Mouse (Mus musculus) CH12.LX (cell line): Measurements from ENCODE around the gene Gnai2. TPM values are rescaled to one million over a fixed set of nuclear protein-coding genes. Genes with fewer than 3 reads are reported as not detected.

Experiments used
- DNase-seq: peaks from one replicate; pipeline ENCODE4 v3.0.0-alpha.2; 2013; ENCODE audit errors: extremely low read depth
- H3K27ac ChIP-seq: 2 replicates; pipeline ENCODE4 v1.5.1; 2012; ENCODE audit warnings: low read depth, mild to moderate bottlenecking, control low read depth, moderate library complexity; ENCODE audit not compliant: insufficient read depth
- H3K27me3 ChIP-seq: replicated peaks from 2 replicates; pipeline ENCODE3; 2012; ENCODE audit warnings: inconsistent platforms
- H3K36me3 ChIP-seq, 2 experiments: replicated peaks in 1 of 2; 2 replicates each; pipeline versions ENCODE3 to v1.6.1; 2012; ENCODE audit warnings: inconsistent platforms in 1 of 2, low read length in 1 of 2, mild to moderate bottlenecking in 1 of 2, mixed read lengths in 1 of 2, moderate library complexity in 1 of 2; ENCODE audit not compliant: control insufficient read depth in 1 of 2, insufficient read depth in 1 of 2
- H3K4me1 ChIP-seq, 2 experiments: 2 replicates each; pipeline ENCODE4 v1.6.1; 2012; ENCODE audit warnings: inconsistent platforms in 1 of 2, moderate library complexity in 1 of 2; ENCODE audit not compliant: insufficient read depth in 2 of 2, control insufficient read depth in 1 of 2
- H3K4me2 ChIP-seq: 2 replicates; pipeline ENCODE4 v1.6.1; 2012; ENCODE audit warnings: low read depth, mild to moderate bottlenecking, control low read depth; ENCODE audit not compliant: poor library complexity, insufficient read depth, severe bottlenecking
- H3K4me3 ChIP-seq, 3 experiments: fragments of 150-350 bp in 1 of 3; sonication (generic) in 1 of 3; replicated peaks in 1 of 3; 2 replicates each; pipeline versions ENCODE3 to v1.5.1; 2011 to 2012; ENCODE audit warnings: low read depth in 2 of 3, low read length in 2 of 3, mild to moderate bottlenecking in 2 of 3, moderate library complexity in 2 of 3, control low read depth in 1 of 3, improper control_type of control experiment in 1 of 3, inconsistent platforms in 1 of 3, mixed read lengths in 1 of 3; ENCODE audit not compliant: poor library complexity in 1 of 3
- H3K79me2 ChIP-seq: replicated peaks from 2 replicates; pipeline ENCODE4 v1.6.1; 2012; ENCODE audit warnings: mild to moderate bottlenecking, moderate library complexity; ENCODE audit not compliant: control insufficient read depth, poor library complexity, insufficient read depth, severe bottlenecking; ENCODE audit errors: extremely low read depth
- H3K9ac ChIP-seq: 2 replicates; pipeline ENCODE4 v1.6.1; 2012; ENCODE audit warnings: low read depth, mild to moderate bottlenecking, control low read depth, moderate library complexity; ENCODE audit not compliant: insufficient read depth
- H3K9me3 ChIP-seq: replicated peaks from 2 replicates; pipeline ENCODE3; 2012; ENCODE audit warnings: low read length, inconsistent platforms, mixed read lengths
- BHLHE40 ChIP-seq: IDR thresholded peaks from 2 replicates; pipeline ENCODE4 v1.6.1; 2011; ENCODE audit warnings: mild to moderate bottlenecking, low read depth, low read length, improper control_type of control experiment
- CHD1 ChIP-seq: IDR thresholded peaks from 2 replicates; pipeline ENCODE4 v1.6.1; 2012; ENCODE audit warnings: low read depth, low read length, improper control_type of control experiment, inconsistent platforms
- CHD2 ChIP-seq: IDR thresholded peaks from 2 replicates; pipeline ENCODE4 v1.6.1; 2011; ENCODE audit warnings: low read length, improper control_type of control experiment
- E2F4 ChIP-seq: IDR thresholded peaks from 2 replicates; pipeline ENCODE4 v1.6.1; 2011; ENCODE audit warnings: low read depth, low read length, improper control_type of control experiment; ENCODE audit not compliant: insufficient replicate concordance
- ELF1 ChIP-seq: IDR thresholded peaks from 2 replicates; pipeline ENCODE4 v1.6.1; 2014; ENCODE audit warnings: low read depth, mild to moderate bottlenecking, inconsistent platforms, low read length, improper control_type of control experiment
- EP300 ChIP-seq: IDR thresholded peaks from 2 replicates; pipeline ENCODE4 v1.6.1; 2011; ENCODE audit warnings: low read length, improper control_type of control experiment
- ETS1 ChIP-seq: conservative IDR thresholded peaks from 2 replicates; pipeline ENCODE4 v1.6.1; 2012; ENCODE audit warnings: low read depth, mild to moderate bottlenecking, inconsistent platforms, low read length, improper control_type of control experiment, moderate library complexity
- GABPA ChIP-seq: IDR thresholded peaks from 2 replicates; pipeline ENCODE4 v1.6.1; 2012; ENCODE audit warnings: low read depth, low read length, improper control_type of control experiment, inconsistent platforms; ENCODE audit not compliant: insufficient replicate concordance
- IRF4 ChIP-seq: IDR thresholded peaks from 2 replicates; pipeline ENCODE4 v1.6.1; 2014; ENCODE audit warnings: low read depth, mild to moderate bottlenecking, inconsistent platforms, low read length, improper control_type of control experiment
- JUN ChIP-seq: IDR thresholded peaks from 2 replicates; pipeline ENCODE4 v1.6.1; 2011; ENCODE audit warnings: low read depth, mild to moderate bottlenecking, low read length, improper control_type of control experiment, moderate library complexity; ENCODE audit not compliant: insufficient read depth
- KAT2A ChIP-seq: IDR thresholded peaks from 2 replicates; pipeline ENCODE4 v1.6.1; 2012; ENCODE audit warnings: low read length, improper control_type of control experiment, inconsistent platforms; ENCODE audit not compliant: insufficient replicate concordance
- MAX ChIP-seq: IDR thresholded peaks from 2 replicates; pipeline ENCODE4 v1.6.1; 2011; ENCODE audit warnings: low read length, improper control_type of control experiment
- MAZ ChIP-seq: IDR thresholded peaks from 2 replicates; pipeline ENCODE4 v1.6.1; 2012; ENCODE audit warnings: low read depth, mild to moderate bottlenecking, inconsistent platforms, low read length, improper control_type of control experiment, moderate library complexity
- MEF2A ChIP-seq: IDR thresholded peaks from 2 replicates; pipeline ENCODE4 v1.6.1; 2014; ENCODE audit warnings: low read depth, mild to moderate bottlenecking, inconsistent platforms, low read length, improper control_type of control experiment, borderline replicate concordance
- MXI1 ChIP-seq: IDR thresholded peaks from 2 replicates; pipeline ENCODE4 v1.6.1; 2011; ENCODE audit warnings: mild to moderate bottlenecking, low read depth, low read length, improper control_type of control experiment
- MYC ChIP-seq: IDR thresholded peaks from 2 replicates; pipeline ENCODE4 v1.6.1; 2011; ENCODE audit warnings: low read depth, mild to moderate bottlenecking, improper control_type of control experiment, low read length
- NELFE ChIP-seq: IDR thresholded peaks from 2 replicates; pipeline ENCODE4 v1.6.1; 2011; ENCODE audit warnings: low read depth, low read length, improper control_type of control experiment
- PAX5 ChIP-seq: IDR thresholded peaks from 2 replicates; pipeline ENCODE4 v1.6.1; 2012; ENCODE audit warnings: low read length, inconsistent platforms, mixed read lengths
- POLR2A ChIP-seq: IDR thresholded peaks from 2 replicates; pipeline ENCODE4 v1.6.1; 2011; ENCODE audit warnings: low read depth, mild to moderate bottlenecking, improper control_type of control experiment, low read length
- POLR2AphosphoS2 ChIP-seq: IDR thresholded peaks from 2 replicates; pipeline ENCODE4 v1.6.1; 2011; ENCODE audit warnings: low read depth, low read length, improper control_type of control experiment
- RAD21 ChIP-seq: IDR thresholded peaks from 2 replicates; pipeline ENCODE4 v1.6.1; 2011; ENCODE audit warnings: low read depth, mild to moderate bottlenecking, low read length, improper control_type of control experiment, moderate library complexity
- RCOR1 ChIP-seq: conservative IDR thresholded peaks from 2 replicates; pipeline ENCODE4 v1.6.1; 2012; ENCODE audit warnings: low read depth, mild to moderate bottlenecking, inconsistent platforms, low read length, improper control_type of control experiment
- SIN3A ChIP-seq: IDR thresholded peaks from 2 replicates; pipeline ENCODE4 v1.6.1; 2012; ENCODE audit warnings: low read length, improper control_type of control experiment, inconsistent platforms
- SMC3 ChIP-seq: IDR thresholded peaks from 2 replicates; pipeline ENCODE4 v1.6.1; 2011; ENCODE audit warnings: low read depth, low read length, improper control_type of control experiment
- TBP ChIP-seq: conservative IDR thresholded peaks from 2 replicates; pipeline ENCODE4 v1.6.1; 2011; ENCODE audit warnings: low read depth, low read length, improper control_type of control experiment
- UBTF ChIP-seq: IDR thresholded peaks from 2 replicates; pipeline ENCODE4 v1.6.1; 2012; ENCODE audit warnings: low read depth, mild to moderate bottlenecking, inconsistent platforms, low read length, improper control_type of control experiment, moderate library complexity
- USF1 ChIP-seq: IDR thresholded peaks from 2 replicates; pipeline ENCODE4 v1.6.1; 2014; ENCODE audit warnings: low read depth, mild to moderate bottlenecking, inconsistent platforms, low read length, improper control_type of control experiment
- ZKSCAN1 ChIP-seq: IDR thresholded peaks from 2 replicates; pipeline ENCODE4 v1.6.1; 2012; ENCODE audit warnings: low read depth, inconsistent platforms, low read length, improper control_type of control experiment, borderline replicate concordance
- ZMIZ1 ChIP-seq: IDR thresholded peaks from 2 replicates; pipeline ENCODE4 v1.6.1; 2012; ENCODE audit warnings: low read depth, mild to moderate bottlenecking, inconsistent platforms, low read length, improper control_type of control experiment
- ZNF384 ChIP-seq: IDR thresholded peaks from 2 replicates; pipeline ENCODE4 v1.6.1; 2012; ENCODE audit warnings: low read depth, low read length, improper control_type of control experiment, inconsistent platforms
- dilution Hi-C: fragments of 300-500 bp; cut with MboI; formaldehyde crosslinking; loops from 2 replicates; pipeline ENCODE4 v1.14.3; 2020; ENCODE audit warnings: low sequenced_read_pairs; ENCODE audit not compliant: extremely low pct_unique_long_range_greater_than_20kb, extremely low pct_ligation_motif_present
- in situ Hi-C: fragments of 300-500 bp; cut with MboI; formaldehyde crosslinking; loops from 3 replicates; pipeline ENCODE4 v1.14.3; 2019; ENCODE audit warnings: low sequenced_read_pairs, low pct_ligation_motif_present, low pct_unique_long_range_greater_than_20kb, mixed read lengths
- polyA plus RNA-seq: library from polyadenylated mRNA; unstranded; fragments of >175 nt; gene quantifications from 2 replicates; pipeline ENCODE4 v1.2.1, GENCODE M21; 2012; ENCODE audit warnings: low read depth; ENCODE audit not compliant: insufficient read length
- total RNA-seq, 2 experiments: library from RNA; depleted of rRNA; stranded (reverse); fragments of 300-350 nt in 1 of 2; fragments of >200 nt in 1 of 2; gene quantifications; 2 replicates each; pipeline ENCODE4 v1.2.3; 2012 to 2014

The Gnai2 gene
- total and polyA plus RNA-seq, 3 experiments = 86.2 to 262 (median 154) TPM

- in situ Hi-C loops = loop anchor here (5.0 kb wide), 1 partner anchor 33 kb away; no protein-coding TSS in a partner anchor
- no peak overlapping the region for H3K9ac ChIP-seq
- H3K4me1 ChIP-seq = peaks cover 32 to 71% of the 10 kb centered on the region in 2 experiments
- no peak for TF ChIP-seq E2F4
- TF ChIP-seq MAZ = no peak
- no peak for TF ChIP-seq BHLHE40
- no peak for TF ChIP-seq SMC3
- peak; percentile 61 for TF ChIP-seq CHD2
- TF ChIP-seq MXI1 = peak; percentile 12; the same call in 1 of the 2 replicates
- TF ChIP-seq TBP = 0 out of 2 replicates have a peak, but pooled peaks have one; percentile 20
- peak; percentile 26; the same call in 1 of the 2 replicates for TF ChIP-seq IRF4
- TF ChIP-seq USF1 = no peak
- 0 out of 2 replicates have a peak, but pooled peaks have one; percentile 1 for TF ChIP-seq POLR2A
- peak; percentile 43; the same call in 1 of the 2 replicates for TF ChIP-seq ELF1
- no peak for TF ChIP-seq ZKSCAN1
- TF ChIP-seq ETS1 = peak; percentile 76
- TF ChIP-seq MEF2A = peak; percentile 35; the same call in 1 of the 2 replicates
- DNase-seq = peak; percentile 75
- peaks cover 3 to 9% of the 10 kb centered on the region in 2 experiments for H3K36me3 ChIP-seq
- dilution Hi-C loops = no loop called here
- peak overlapping the region; percentile 53 for H3K4me2 ChIP-seq
- no peaks in the 10 kb centered on the region for H3K9me3 ChIP-seq
- peak overlapping the region; percentile 65 for H3K27ac ChIP-seq
- no peaks in the 10 kb centered on the region for H3K79me2 ChIP-seq
- H3K27me3 ChIP-seq = no peaks in the 10 kb centered on the region
- H3K4me3 ChIP-seq = no peak overlapping the region
These were observed 25.7 kb downstream of the Gnai2 start for GRCm38 (mm10) chr9:107609433-107609830.

- dilution Hi-C loops = no loop called here
- TF ChIP-seq MAX (peak; percentile 72), USF1 (peak; percentile 65), ETS1 (no peak), PAX5 (no peak), MAZ (no peak), TBP (no peak), MXI1 (peak; percentile 45; the same call in 1 of the 2 replicates), POLR2A (0 out of 2 replicates have a peak, but pooled peaks have one; percentile 5), MEF2A (no peak), NELFE (no peak), MYC (no peak), ZMIZ1 (no peak; the same call in 1 of the 2 replicates), RCOR1 (no peak), ZNF384 (no peak), RAD21 (no peak), UBTF (no peak), SIN3A (no peak), CHD1 (no peak), GABPA (no peak), SMC3 (no peak), EP300 (no peak), KAT2A (no peak), JUN (no peak), ELF1 (no peak), POLR2AphosphoS2 (no peak)
These were observed 26.3 kb downstream of the Gnai2 start, which contains the start of gene Sema3b for GRCm38 (mm10) chr9:107608741-107609432. Gene Sema3b, minus strand, starts transcription at chr9:107609229.

More at GRCm38 (mm10) chr9:107608741-107609432, 26.3 kb downstream of the Gnai2 start, which contains the start of gene Sema3b:
- H3K36me3 ChIP-seq = peaks cover 0 to 4% of the 10 kb centered on the region in 2 experiments
- H3K27me3 ChIP-seq = no peaks in the 10 kb centered on the region
- H3K27ac ChIP-seq = peak within 1 kb of the TSS; percentile 65
- DNase-seq = no peak
- peak within 1 kb of the TSS; percentile 14 for H3K9ac ChIP-seq
- no peaks in the 10 kb centered on the region for H3K9me3 ChIP-seq
- peak within 1 kb of the TSS; percentile 53 for H3K4me2 ChIP-seq
- in situ Hi-C loops = loop anchor here (5.0 kb wide), 1 partner anchor 33 kb away; no protein-coding TSS in a partner anchor
- H3K4me3 ChIP-seq = peak within 1 kb of the TSS; percentile 24 to 43 (median 33)
- H3K4me1 ChIP-seq = peaks cover 36 to 76% of the 10 kb centered on the region in 2 experiments
- H3K79me2 ChIP-seq = no peaks in the 10 kb centered on the region
